Mouse (Mus musculus): Measurements from ENCODE around the gene Olfr65. TPM values are rescaled to one million over a fixed set of nuclear protein-coding genes. Genes with fewer than 3 reads are reported as not detected.

Olfr65 gene
- polyA plus RNA-seq, 1 experiment from 2014 or later, result not detected

- no peak overlapping the region for H3K4me3 ChIP-seq
- H3K4me2 ChIP-seq (replicated peaks), result no peak overlapping the region
- no peaks in the 10 kb centered on the region for H3K9me3 ChIP-seq
- no peaks in the 10 kb centered on the region for H3K36me3 ChIP-seq
- no peaks in the 10 kb centered on the region for H3K4me1 ChIP-seq
- no peak overlapping the region for H3K9ac ChIP-seq
- H3K27ac ChIP-seq, result no peak overlapping the region
- WGBS, result 45% methylated on average over 8 of the region's 8 CpGs
- no peak for ATAC-seq (ENCODE audit: low FRiP score, low read depth)
- no peaks in the 10 kb centered on the region for H3K27me3 ChIP-seq (replicated peaks)
Observed at GRCm38 (mm10) chr7:103912969-103913511, 9.8 kb downstream of the Olfr65 start.

- Histone ChIP-seq H3K27ac (no peak overlapping the region), H3K36me3 (no peaks in the 10 kb centered on the region), H3K27me3 (replicated peaks) (no peaks in the 10 kb centered on the region), H3K9me3 (no peaks in the 10 kb centered on the region), H3K4me1 (no peaks in the 10 kb centered on the region), H3K4me2 (replicated peaks) (no peak overlapping the region), H3K4me3 (no peak overlapping the region), H3K9ac (no peak overlapping the region)
- ATAC-seq (ENCODE audit: low FRiP score, low read depth), result no peak
Observed at GRCm38 (mm10) chr7:103915338-103915737, 12.1 kb downstream of the Olfr65 start.

- no peak within 1 kb of the TSS for H3K27ac ChIP-seq
- no peak within 1 kb of the TSS for H3K4me2 ChIP-seq (replicated peaks)
- no peak within 1 kb of the TSS for H3K4me3 ChIP-seq
- no peaks in the 10 kb centered on the region for H3K9me3 ChIP-seq
- no peaks in the 10 kb centered on the region for H3K27me3 ChIP-seq (replicated peaks)
- ATAC-seq (ENCODE audit: low FRiP score, low read depth), result no peak
- H3K36me3 ChIP-seq, result no peaks in the 10 kb centered on the region
- H3K4me1 ChIP-seq, result no peaks in the 10 kb centered on the region
- no peak within 1 kb of the TSS for H3K9ac ChIP-seq
Observed at GRCm38 (mm10) chr7:103928525-103928924, 25.2 kb downstream of the Olfr65 start, which contains the start of gene Olfr631. Gene Olfr631, plus strand, starts transcription at chr7:103928825.

- Histone ChIP-seq H3K27me3 (replicated peaks) (no peaks in the 10 kb centered on the region), H3K9me3 (no peaks in the 10 kb centered on the region), H3K36me3 (no peaks in the 10 kb centered on the region), H3K4me2 (replicated peaks) (no peak within 1 kb of the TSS), H3K9ac (no peak within 1 kb of the TSS), H3K4me1 (no peaks in the 10 kb centered on the region), H3K4me3 (no peak within 1 kb of the TSS), H3K27ac (no peak within 1 kb of the TSS)
- WGBS, result 76% methylated on average over 2 of the region's 2 CpGs
- ATAC-seq (ENCODE audit: low FRiP score, low read depth), result no peak
Observed at GRCm38 (mm10) chr7:103934264-103934663, 31.0 kb downstream of the Olfr65 start, which contains the start of gene Olfr632. Gene Olfr632, plus strand, starts transcription at chr7:103934347.

GRCm38 (mm10) chr7:103942730-103943129, 39.4 kb downstream of the Olfr65 start:
- Histone ChIP-seq H3K4me2 (replicated peaks) (no peak overlapping the region), H3K9ac (no peak overlapping the region), H3K4me1 (no peaks in the 10 kb centered on the region), H3K27me3 (replicated peaks) (no peaks in the 10 kb centered on the region), H3K36me3 (no peaks in the 10 kb centered on the region), H3K27ac (no peak overlapping the region), H3K4me3 (no peak overlapping the region), H3K9me3 (no peaks in the 10 kb centered on the region)
- WGBS, result 17% methylated on average over 2 of the region's 2 CpGs
- ATAC-seq (ENCODE audit: low FRiP score, low read depth), result no peak

GRCm38 (mm10) chr7:103944137-103944536, 40.9 kb downstream of the Olfr65 start, which contains the start of gene Olfr633:
Gene Olfr633, plus strand, starts transcription at chr7:103944437.
- Histone ChIP-seq H3K27me3 (replicated peaks) (no peaks in the 10 kb centered on the region), H3K36me3 (no peaks in the 10 kb centered on the region), H3K4me3 (no peak within 1 kb of the TSS), H3K27ac (no peak within 1 kb of the TSS), H3K4me1 (no peaks in the 10 kb centered on the region), H3K9me3 (no peaks in the 10 kb centered on the region), H3K9ac (no peak within 1 kb of the TSS), H3K4me2 (replicated peaks) (no peak within 1 kb of the TSS)
- ATAC-seq (ENCODE audit: low FRiP score, low read depth), result no peak

Other genes with a start within 250 kb of the Olfr65 start
- not detected in 2 replicates for gene Olfr623, start 239.8 kb upstream of the Olfr65 start, polyA plus RNA-seq (2016; fragmentation: Nextera tagmentation; extraction: Ambion mirVana)
- gene Olfr624, start 232.3 kb upstream of the Olfr65 start, polyA plus RNA-seq (2016; fragmentation: Nextera tagmentation; extraction: Ambion mirVana), result not detected in 2 replicates
- gene Olfr625-ps1, start 220.8 kb upstream of the Olfr65 start, polyA plus RNA-seq (2016; fragmentation: Nextera tagmentation; extraction: Ambion mirVana), result not detected in 2 replicates
- not detected in 2 replicates for gene Olfr243, start 188.8 kb upstream of the Olfr65 start, polyA plus RNA-seq (2016; fragmentation: Nextera tagmentation; extraction: Ambion mirVana)
- not detected in 2 replicates for gene Olfr628, start 173.1 kb upstream of the Olfr65 start, polyA plus RNA-seq (2016; fragmentation: Nextera tagmentation; extraction: Ambion mirVana)
- gene Olfr629, start 158.5 kb upstream of the Olfr65 start, polyA plus RNA-seq (2016; fragmentation: Nextera tagmentation; extraction: Ambion mirVana), result not detected in 2 replicates
- gene Olfr630, start 146.2 kb upstream of the Olfr65 start, polyA plus RNA-seq (2016; fragmentation: Nextera tagmentation; extraction: Ambion mirVana), result not detected in 2 replicates
- not detected in 2 replicates for gene Olfr69, start 131.9 kb upstream of the Olfr65 start, polyA plus RNA-seq (2016; fragmentation: Nextera tagmentation; extraction: Ambion mirVana)
- gene Olfr68, start 123.8 kb upstream of the Olfr65 start, polyA plus RNA-seq (2016; fragmentation: Nextera tagmentation; extraction: Ambion mirVana), result not detected in 2 replicates
- not detected in 2 replicates for gene Olfr67, start 111.7 kb upstream of the Olfr65 start, polyA plus RNA-seq (2016; fragmentation: Nextera tagmentation; extraction: Ambion mirVana)
- gene Hbb-bt, start 89.5 kb upstream of the Olfr65 start, polyA plus RNA-seq (2016; fragmentation: Nextera tagmentation; extraction: Ambion mirVana), result 662 and 699 TPM in 2 replicates
- gene Hbb-bs, start 75.4 kb upstream of the Olfr65 start, polyA plus RNA-seq (2016; fragmentation: Nextera tagmentation; extraction: Ambion mirVana), result 567 and 639 TPM in 2 replicates
- gene Hbb-bh2, start 63.0 kb upstream of the Olfr65 start, polyA plus RNA-seq (2016; fragmentation: Nextera tagmentation; extraction: Ambion mirVana), result 0.38 TPM in 1 of 2 replicates, not detected in the other
- gene Hbb-bh1, start 60.3 kb upstream of the Olfr65 start, polyA plus RNA-seq (2016; fragmentation: Nextera tagmentation; extraction: Ambion mirVana), result 483 and 495 TPM in 2 replicates
- gene Hbb-y, start 50.3 kb upstream of the Olfr65 start, polyA plus RNA-seq (2016; fragmentation: Nextera tagmentation; extraction: Ambion mirVana), result 6,731 and 6,931 TPM in 2 replicates
- gene Olfr66, start 17.2 kb upstream of the Olfr65 start, polyA plus RNA-seq (2016; fragmentation: Nextera tagmentation; extraction: Ambion mirVana), result not detected in 2 replicates
- gene Olfr64, start 9.0 kb upstream of the Olfr65 start, polyA plus RNA-seq (2016; fragmentation: Nextera tagmentation; extraction: Ambion mirVana), result not detected in 2 replicates
- gene Olfr631, start 25.3 kb downstream of the Olfr65 start, polyA plus RNA-seq (2016; fragmentation: Nextera tagmentation; extraction: Ambion mirVana), result not detected in 2 replicates
- gene Olfr632, start 30.9 kb downstream of the Olfr65 start, polyA plus RNA-seq (2016; fragmentation: Nextera tagmentation; extraction: Ambion mirVana), result not detected in 2 replicates
- not detected in 2 replicates for gene Olfr633, start 41.0 kb downstream of the Olfr65 start, polyA plus RNA-seq (2016; fragmentation: Nextera tagmentation; extraction: Ambion mirVana)
- not detected in 2 replicates for gene Olfr635, start 67.7 kb downstream of the Olfr65 start, polyA plus RNA-seq (2016; fragmentation: Nextera tagmentation; extraction: Ambion mirVana)
- not detected in 2 replicates for gene Olfr638, start 95.3 kb downstream of the Olfr65 start, polyA plus RNA-seq (2016; fragmentation: Nextera tagmentation; extraction: Ambion mirVana)
- not detected in 2 replicates for gene Olfr639, start 113.8 kb downstream of the Olfr65 start, polyA plus RNA-seq (2016; fragmentation: Nextera tagmentation; extraction: Ambion mirVana)
- not detected in 2 replicates for gene Olfr640, start 122.1 kb downstream of the Olfr65 start, polyA plus RNA-seq (2016; fragmentation: Nextera tagmentation; extraction: Ambion mirVana)
- not detected in 2 replicates for gene Olfr641, start 132.0 kb downstream of the Olfr65 start, polyA plus RNA-seq (2016; fragmentation: Nextera tagmentation; extraction: Ambion mirVana)
- gene Olfr642, start 149.2 kb downstream of the Olfr65 start, polyA plus RNA-seq (2016; fragmentation: Nextera tagmentation; extraction: Ambion mirVana), result not detected in 2 replicates
- not detected in 2 replicates for gene 4930516K23Rik, start 158.0 kb downstream of the Olfr65 start, polyA plus RNA-seq (2016; fragmentation: Nextera tagmentation; extraction: Ambion mirVana)
- not detected in 2 replicates for gene Olfr644, start 168.4 kb downstream of the Olfr65 start, polyA plus RNA-seq (2016; fragmentation: Nextera tagmentation; extraction: Ambion mirVana)
- not detected in 2 replicates for gene Olfr645, start 182.0 kb downstream of the Olfr65 start, polyA plus RNA-seq (2016; fragmentation: Nextera tagmentation; extraction: Ambion mirVana)
- gene Olfr646, start 201.4 kb downstream of the Olfr65 start, polyA plus RNA-seq (2016; fragmentation: Nextera tagmentation; extraction: Ambion mirVana), result not detected in 2 replicates
- gene Ubqln5, start 226.3 kb downstream of the Olfr65 start, polyA plus RNA-seq (2016; fragmentation: Nextera tagmentation; extraction: Ambion mirVana), result not detected in 2 replicates
- not detected in 2 replicates for gene Olfr643, start 233.9 kb downstream of the Olfr65 start, polyA plus RNA-seq (2016; fragmentation: Nextera tagmentation; extraction: Ambion mirVana)
- not detected in 2 replicates for gene Ubqln3, start 239.8 kb downstream of the Olfr65 start, polyA plus RNA-seq (2016; fragmentation: Nextera tagmentation; extraction: Ambion mirVana)
- not detected in 2 replicates for gene Ubqlnl, start 247.1 kb downstream of the Olfr65 start, polyA plus RNA-seq (2016; fragmentation: Nextera tagmentation; extraction: Ambion mirVana)